Mouse (Mus musculus) brain, embryonic 18.5 days (tissue): Measurements from ENCODE around the gene Larp4.
A peak's percentile ranks its signal among the peaks of the same experiment; 100 is the strongest.

ENCODE experiments used
- DNase-seq: peaks from one replicate; pipeline ENCODE4 v3.0.0-alpha.2; 2012; ENCODE audit warnings: low read depth, low spot score

The Larp4 gene

GRCm38 (mm10) chr15:100004677-100005273, 34.9 kb downstream of the Larp4 start:
- no peak for DNase-seq

- DNase-seq: no peak
Measured at GRCm38 (mm10) chr15:100006180-100006579, 36.3 kb downstream of the Larp4 start.

GRCm38 (mm10) chr15:100018280-100018899, 48.5 kb downstream of the Larp4 start:
- DNase-seq: no peak

GRCm38 (mm10) chr15:100021175-100021574, 51.3 kb downstream of the Larp4 start:
- no peak for DNase-seq

GRCm38 (mm10) chr15:100022923-100023322, 53.1 kb downstream of the Larp4 start:
- DNase-seq: no peak

GRCm38 (mm10) chr15:100025076-100025834, 55.4 kb downstream of the Larp4 start:
- DNase-seq: no peak

- DNase-seq: no peak
Measured at GRCm38 (mm10) chr15:100028133-100028532, 58.3 kb downstream of the Larp4 start.

GRCm38 (mm10) chr15:100029497-100029896, 59.6 kb downstream of the Larp4 start:
- no peak for DNase-seq

- no peak for DNase-seq
Measured at GRCm38 (mm10) chr15:100029900-100030299, 60.0 kb downstream of the Larp4 start.

GRCm38 (mm10) chr15:100032546-100032945, 62.7 kb downstream of the Larp4 start:
- DNase-seq: no peak

- peak; percentile 75 for DNase-seq
Measured at GRCm38 (mm10) chr15:100038470-100038971, 68.7 kb downstream of the Larp4 start, which contains the start of gene Dip2b. TSS of gene Dip2b (plus strand) at chr15:100038664.

- DNase-seq: no peak
Measured at GRCm38 (mm10) chr15:100039001-100039701, 69.3 kb downstream of the Larp4 start.

GRCm38 (mm10) chr15:100040541-100041266, 70.8 kb downstream of the Larp4 start:
- no peak for DNase-seq

GRCm38 (mm10) chr15:100041267-100042047, 71.6 kb downstream of the Larp4 start:
- DNase-seq: no peak

- no peak for DNase-seq
Measured at GRCm38 (mm10) chr15:100042048-100042400, 72.2 kb downstream of the Larp4 start.

GRCm38 (mm10) chr15:100045576-100045975, 75.7 kb downstream of the Larp4 start:
- DNase-seq: no peak

GRCm38 (mm10) chr15:100049496-100050087, 79.7 kb downstream of the Larp4 start:
- DNase-seq: no peak

- DNase-seq: no peak
Measured at GRCm38 (mm10) chr15:100050940-100051339, 81.1 kb downstream of the Larp4 start.

- DNase-seq: no peak
Measured at GRCm38 (mm10) chr15:100052726-100053125, 82.9 kb downstream of the Larp4 start.

GRCm38 (mm10) chr15:100056397-100056908, 86.6 kb downstream of the Larp4 start:
- no peak for DNase-seq
